Mouse (Mus musculus): Measurements from ENCODE around the gene Nav2.

GRCm38 (mm10) chr7:49617087-49617486 lies 708.6 kb downstream of the Nav2 start:
- TF ChIP-seq CTCF (IDR thresholded peaks at IDR 0.05) = no peak
- no peak for TF ChIP-seq EP300 (IDR thresholded peaks at IDR 0.05; ENCODE audit: insufficient read depth, low read depth, low read length)

All from heart, adult 2 months (tissue).